Mouse (Mus musculus): ENCODE data around the gene Lhfpl1. TPM values are rescaled to one million over a fixed set of nuclear protein-coding genes. Genes with fewer than 3 reads are reported as not detected.

The Lhfpl1 gene
- polyA plus RNA-seq, 1 experiment from 2014 or later: 2.7 TPM

Other genes starting within 250 kb of the Lhfpl1 start
- 27.2 and 30.7 TPM in 2 replicates for gene Amot, start 156.1 kb upstream of the Lhfpl1 start, polyA plus RNA-seq (2015; fragmentation: Nextera tagmentation; extraction: Ambion mirVana)

All from embryonic facial prominence, embryonic 13.5 days (tissue).